Mouse (Mus musculus) inflammation-experienced regulatory T-cells, adult 6 months (primary cell): ENCODE results near the gene DXBay18. TPM values are rescaled to one million over a fixed set of nuclear protein-coding genes. Genes with fewer than 3 reads are reported as not detected.
"Not testable (repeated sequence)": the region's sequence is repeated elsewhere in the genome, so short reads cannot be mapped to it uniquely, and the experiment has no call there.

ENCODE experiments used
- ATAC-seq: one replicate; pipeline ENCODE4 v1.8.0; 2017
- polyA plus RNA-seq, 3 experiments: library from polyadenylated mRNA; unstranded; fragments of 100-300 nt; shearing (Covaris generic); gene quantifications; one replicate each; pipeline ENCODE4 v1.2.1; 2017

Gene DXBay18
- polyA plus RNA-seq: not detected

DNA sequence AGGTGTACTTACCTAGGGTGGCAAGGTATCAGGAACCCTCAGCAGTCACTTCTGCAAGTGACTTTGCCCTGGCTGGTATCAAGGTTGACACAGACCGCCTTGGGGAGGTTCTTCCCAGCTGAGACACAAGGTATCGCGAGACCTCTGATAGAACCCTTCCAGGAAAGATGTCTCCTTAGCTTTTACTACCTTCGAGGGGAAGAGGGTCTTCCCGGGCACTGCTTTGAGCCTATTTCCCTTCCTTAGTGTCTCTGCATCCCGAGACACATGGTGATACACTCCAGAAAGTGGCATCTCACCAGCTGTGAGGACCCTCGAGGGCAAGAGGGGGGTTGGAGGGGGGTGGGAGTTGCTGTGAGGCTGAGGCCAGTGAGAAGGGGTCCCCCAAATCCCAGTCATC, at the start of gene DXBay18:
Gene DXBay18, minus strand, starts transcription at position 101 of the 400 bp plus-strand sequence.
- not testable (repeated sequence) for ATAC-seq

DNA sequence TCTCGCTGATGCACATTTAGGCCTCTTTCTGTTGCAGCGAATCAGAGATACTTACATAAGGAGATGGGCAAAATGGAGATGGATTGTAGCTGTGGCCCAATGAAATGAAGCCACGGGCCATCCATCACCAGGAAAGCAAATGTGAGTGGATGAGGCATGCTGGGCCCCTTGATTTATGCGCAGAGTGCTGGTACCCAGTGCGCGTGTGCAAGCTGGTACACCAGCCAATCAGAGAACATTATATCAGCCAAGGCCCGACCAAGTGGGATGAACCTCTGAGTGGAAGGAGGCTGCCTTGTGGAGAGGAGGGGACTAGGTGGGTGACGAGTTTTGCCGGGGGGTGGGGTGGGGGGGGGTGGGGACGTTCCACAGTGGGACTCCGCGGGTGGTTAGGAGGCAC, 42.7 kb upstream of the DXBay18 start, which contains the start of gene Xlr3b:
Gene Xlr3b, plus strand, starts transcription at position 274 of the 400 bp plus-strand sequence.
- not testable (repeated sequence) for ATAC-seq

DNA sequence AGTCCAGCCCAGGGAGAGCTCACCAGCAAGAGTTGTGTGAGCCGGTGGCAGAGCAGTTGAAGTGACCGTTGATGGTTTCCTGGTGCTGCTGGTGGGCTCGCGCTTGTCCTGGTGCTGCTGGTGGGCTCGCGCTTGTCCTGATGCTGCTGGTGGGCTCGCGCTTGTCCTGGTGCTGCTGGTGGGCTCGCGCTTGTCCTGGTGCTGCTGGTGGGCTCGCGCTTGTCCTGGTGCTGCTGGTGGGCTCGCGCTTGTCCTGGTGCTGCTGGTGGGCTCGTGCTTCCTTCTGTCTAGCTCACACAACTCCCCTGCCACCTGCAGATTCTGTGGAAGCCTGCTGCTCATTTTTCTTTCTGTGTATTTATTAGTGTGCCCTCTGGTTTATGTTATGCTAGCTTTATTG, 27.6 kb upstream of the DXBay18 start, which contains the start of gene Spin2d:
Gene Spin2d, minus strand, starts transcription at position 101 of the 400 bp plus-strand sequence.
- ATAC-seq: not testable (repeated sequence)

DNA sequence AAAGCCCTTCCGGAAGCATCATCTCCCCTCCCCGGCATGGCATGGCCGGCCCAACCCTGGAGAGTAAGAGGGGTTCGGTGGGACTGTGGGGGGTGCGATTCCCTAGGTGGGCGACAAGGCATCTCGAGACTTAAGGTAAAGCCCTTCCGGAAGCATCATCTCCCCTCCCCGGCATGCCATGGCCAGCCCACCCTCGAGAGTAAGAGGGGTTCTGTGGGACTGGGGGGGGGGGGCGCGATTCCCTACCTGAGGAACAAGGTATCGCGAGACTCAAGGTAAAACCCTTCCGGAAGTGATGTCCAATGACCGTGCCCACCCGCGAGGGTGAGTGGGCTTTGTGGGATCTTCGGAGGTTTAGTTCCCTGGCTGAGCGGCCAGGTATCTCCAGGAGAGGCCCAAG, 754 bp downstream of the DXBay18 start, which contains the start of gene Xlr5b:
Gene Xlr5b, plus strand, starts transcription at position 301 of the 400 bp plus-strand sequence.
- not testable (repeated sequence) for ATAC-seq

DNA sequence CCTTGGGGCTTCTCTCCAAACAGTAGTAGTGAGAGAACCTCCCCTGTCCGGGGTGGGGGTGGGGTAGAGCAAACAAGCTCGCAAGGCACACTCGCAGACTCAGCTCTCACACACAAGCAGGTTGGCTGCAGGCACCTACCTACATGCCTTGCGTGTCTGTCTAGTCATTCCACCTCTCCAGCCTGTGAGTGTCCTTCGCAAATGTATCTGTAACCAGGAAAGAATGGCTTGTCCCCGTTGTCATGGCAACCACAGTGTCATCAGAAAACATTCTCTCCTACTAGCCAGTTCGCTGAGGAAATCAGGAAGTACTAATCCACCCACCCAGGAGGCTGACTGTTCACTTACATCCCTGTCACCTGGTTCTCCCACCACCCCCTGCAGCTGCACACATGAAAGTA, 6.0 kb downstream of the DXBay18 start:
- peak; percentile 73 for ATAC-seq

DNA sequence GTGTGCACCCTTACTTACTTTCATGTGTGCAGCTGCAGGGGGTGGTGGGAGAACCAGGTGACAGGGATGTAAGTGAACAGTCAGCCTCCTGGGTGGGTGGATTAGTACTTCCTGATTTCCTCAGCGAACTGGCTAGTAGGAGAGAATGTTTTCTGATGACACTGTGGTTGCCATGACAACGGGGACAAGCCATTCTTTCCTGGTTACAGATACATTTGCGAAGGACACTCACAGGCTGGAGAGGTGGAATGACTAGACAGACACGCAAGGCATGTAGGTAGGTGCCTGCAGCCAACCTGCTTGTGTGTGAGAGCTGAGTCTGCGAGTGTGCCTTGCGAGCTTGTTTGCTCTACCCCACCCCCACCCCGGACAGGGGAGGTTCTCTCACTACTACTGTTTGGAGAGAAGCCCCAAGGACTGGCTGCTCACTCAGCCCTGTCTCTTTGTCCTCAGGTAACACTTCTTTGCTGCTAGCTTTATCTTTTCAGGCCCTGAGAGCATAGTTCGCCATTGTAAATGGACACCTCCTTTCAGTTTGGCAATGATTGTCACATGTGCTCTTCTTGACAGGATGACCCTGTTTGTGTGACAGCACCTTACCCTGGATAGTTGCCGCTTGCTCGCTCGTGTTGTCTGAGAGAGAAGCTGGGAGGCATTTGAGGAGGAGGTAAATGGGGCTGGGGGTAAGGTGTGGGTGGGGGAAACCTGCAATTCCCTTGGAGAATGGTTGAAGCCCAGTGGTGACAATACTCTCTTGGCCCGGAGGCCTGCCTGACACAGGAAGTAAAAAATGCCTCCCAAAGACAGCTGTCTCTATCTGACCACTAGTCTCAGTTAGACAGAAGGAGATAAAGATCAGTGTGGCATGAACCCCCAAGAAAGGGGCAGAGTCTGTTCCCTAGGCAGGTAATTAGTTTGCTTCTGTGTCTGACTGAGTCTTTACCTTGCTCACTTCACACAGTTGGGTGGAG, 26.1 kb downstream of the DXBay18 start:
- peak; percentile 70 for ATAC-seq

DNA sequence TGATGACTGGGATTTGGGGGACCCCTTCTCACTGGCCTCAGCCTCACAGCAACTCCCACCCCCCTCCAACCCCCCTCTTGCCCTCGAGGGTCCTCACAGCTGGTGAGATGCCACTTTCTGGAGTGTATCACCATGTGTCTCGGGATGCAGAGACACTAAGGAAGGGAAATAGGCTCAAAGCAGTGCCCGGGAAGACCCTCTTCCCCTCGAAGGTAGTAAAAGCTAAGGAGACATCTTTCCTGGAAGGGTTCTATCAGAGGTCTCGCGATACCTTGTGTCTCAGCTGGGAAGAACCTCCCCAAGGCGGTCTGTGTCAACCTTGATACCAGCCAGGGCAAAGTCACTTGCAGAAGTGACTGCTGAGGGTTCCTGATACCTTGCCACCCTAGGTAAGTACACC, 32.5 kb downstream of the DXBay18 start, which contains the start of gene Gm14685:
Gene Gm14685, plus strand, starts transcription at position 301 of the 400 bp plus-strand sequence.
- ATAC-seq: not testable (repeated sequence)

DNA sequence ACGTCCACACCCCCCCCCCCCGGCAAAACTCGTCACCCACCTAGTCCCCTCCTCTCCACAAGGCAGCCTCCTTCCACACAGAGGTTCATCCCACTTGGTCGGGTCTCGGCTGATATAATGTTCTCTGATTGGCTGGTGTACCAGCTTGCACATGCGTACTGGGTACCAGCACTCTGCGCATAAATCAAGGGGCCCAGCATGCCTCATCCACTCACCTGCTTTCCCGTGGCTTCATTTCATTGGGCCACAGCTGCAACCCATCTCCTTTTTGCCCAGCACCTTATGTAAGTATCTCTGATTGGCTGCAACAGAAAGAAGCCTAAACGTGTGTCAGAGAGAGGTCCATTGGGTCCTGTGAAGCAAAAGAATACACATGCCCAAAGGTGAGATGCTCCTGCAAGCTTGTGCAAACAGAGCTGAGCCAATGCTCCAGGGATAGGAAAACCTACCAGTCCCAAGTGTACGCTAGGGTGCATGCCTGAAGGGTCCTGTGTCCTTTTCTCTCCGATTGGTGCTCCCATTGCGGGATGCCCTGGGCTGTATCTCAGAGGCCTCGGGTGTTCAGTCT, 52.2 kb downstream of the DXBay18 start, which contains the start of gene Xlr3a:
Gene Xlr3a, minus strand, starts transcription at position 155 of the 568 bp plus-strand sequence.
- not testable (repeated sequence) for ATAC-seq

Other genes with a start within 250 kb of the DXBay18 start
- 100 to 1,000 TPM; 141 to 162 (median 151) TPM for gene Cetn2, start 231.0 kb downstream of the DXBay18 start, polyA plus RNA-seq
- gene Nsdhl, start 230.9 kb downstream of the DXBay18 start, polyA plus RNA-seq: 10 to 100 TPM; 22.2 to 33.4 (median 27.8) TPM
- not detected for gene Zfp185, start 162.1 kb downstream of the DXBay18 start, polyA plus RNA-seq
- not detected for gene Pnma5, start 112.3 kb downstream of the DXBay18 start, polyA plus RNA-seq
- not detected for gene Pnma3, start 84.7 kb downstream of the DXBay18 start, polyA plus RNA-seq
- 100 to 1,000 TPM; 107 to 143 (median 134) TPM for gene Xlr4a, start 67.0 kb downstream of the DXBay18 start, polyA plus RNA-seq
- gene Xlr3a, start 52.4 kb downstream of the DXBay18 start, polyA plus RNA-seq: 1 to 10 TPM in 1 of 3 experiments, under 1 TPM in 1, not detected in 1; 0.46 to 2.5 TPM
- not detected for gene Gm14685, start 32.4 kb downstream of the DXBay18 start, polyA plus RNA-seq
- gene Xlr5b, start 654 bp downstream of the DXBay18 start, polyA plus RNA-seq: not detected
- gene Spin2d, start 27.5 kb upstream of the DXBay18 start, polyA plus RNA-seq: not detected
- 10 to 100 TPM in 2 of 3 experiments, under 1 TPM in 1; 0.69 to 13.8 (median 11.1) TPM for gene Xlr3b, start 42.8 kb upstream of the DXBay18 start, polyA plus RNA-seq
- gene Xlr4b, start 64.9 kb upstream of the DXBay18 start, polyA plus RNA-seq: 100 to 1,000 TPM; 158 to 187 (median 175) TPM
- 1 to 10 TPM; 1.5 to 2.1 (median 1.8) TPM for gene F8a, start 78.8 kb upstream of the DXBay18 start, polyA plus RNA-seq
- gene Xlr4c, start 93.7 kb upstream of the DXBay18 start, polyA plus RNA-seq: 100 to 1,000 TPM in 2 of 3 experiments, 10 to 100 TPM in 1; 76.9 to 140 (median 112) TPM
- gene Xlr3c, start 115.9 kb upstream of the DXBay18 start, polyA plus RNA-seq: not detected
- under 1 TPM in 1 of 3 experiments, not detected in 2; 0.43 TPM for gene Xlr5a, start 143.5 kb upstream of the DXBay18 start, polyA plus RNA-seq
- gene Xlr5c, start 143.5 kb upstream of the DXBay18 start, polyA plus RNA-seq: under 1 TPM in 1 of 3 experiments, not detected in 2; 0.53 TPM
- gene Gm45015, start 187.4 kb upstream of the DXBay18 start, polyA plus RNA-seq: not detected
- gene Zfp275, start 193.2 kb upstream of the DXBay18 start, polyA plus RNA-seq: 10 to 100 TPM in 2 of 3 experiments, 1 to 10 TPM in 1; 7.6 to 14.7 (median 13.3) TPM
- not detected for gene Gm18336, start 249.3 kb upstream of the DXBay18 start, polyA plus RNA-seq